Mouse (Mus musculus): ENCODE measurements around the gene Suclg2. TPM values are rescaled to one million over a fixed set of nuclear protein-coding genes. Genes with fewer than 3 reads are reported as not detected.

The Suclg2 gene
- polyA plus RNA-seq, 1 experiment from 2014 or later: 47.7 TPM

DNA sequence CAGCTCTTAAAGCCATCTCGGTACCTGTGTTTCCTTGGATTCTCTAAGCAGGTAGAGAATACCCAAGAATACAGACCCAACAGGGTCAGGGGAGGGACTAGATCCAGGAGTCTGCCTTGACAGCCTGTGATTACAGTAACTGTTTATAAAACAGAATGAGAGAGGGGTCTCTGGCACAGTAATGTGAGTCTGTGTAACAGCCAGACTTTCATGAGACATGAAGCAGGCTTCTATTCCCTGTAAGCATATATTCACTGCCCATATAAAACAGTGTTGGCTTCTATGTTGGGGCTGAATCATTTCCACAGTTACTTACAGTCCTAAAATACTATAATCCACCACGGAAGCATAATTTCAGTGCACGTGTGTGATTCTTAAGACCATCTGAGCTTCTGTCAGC lies 19.3 kb downstream of the Suclg2 start:
- Histone ChIP-seq H3K4me1 (0 out of 2 replicates have a peak, but pooled peaks cover 13% of the 10 kb centered on the region), H3K9ac (no peak overlapping the region), H3K9me3 (replicated peaks) (no peaks in the 10 kb centered on the region), H3K27ac (replicated peaks) (no peak overlapping the region), H3K36me3 (no peaks in the 10 kb centered on the region), H3K27me3 (no peaks in the 10 kb centered on the region), H3K4me3 (replicated peaks) (no peak overlapping the region), H3K4me2 (replicated peaks) (no peak overlapping the region)
- ATAC-seq (ENCODE audit: insufficient number of reproducible peaks, low FRiP score, low TSS enrichment, low read depth): no peak
- WGBS: 48% methylated on average over 3 of the region's 3 CpGs

DNA sequence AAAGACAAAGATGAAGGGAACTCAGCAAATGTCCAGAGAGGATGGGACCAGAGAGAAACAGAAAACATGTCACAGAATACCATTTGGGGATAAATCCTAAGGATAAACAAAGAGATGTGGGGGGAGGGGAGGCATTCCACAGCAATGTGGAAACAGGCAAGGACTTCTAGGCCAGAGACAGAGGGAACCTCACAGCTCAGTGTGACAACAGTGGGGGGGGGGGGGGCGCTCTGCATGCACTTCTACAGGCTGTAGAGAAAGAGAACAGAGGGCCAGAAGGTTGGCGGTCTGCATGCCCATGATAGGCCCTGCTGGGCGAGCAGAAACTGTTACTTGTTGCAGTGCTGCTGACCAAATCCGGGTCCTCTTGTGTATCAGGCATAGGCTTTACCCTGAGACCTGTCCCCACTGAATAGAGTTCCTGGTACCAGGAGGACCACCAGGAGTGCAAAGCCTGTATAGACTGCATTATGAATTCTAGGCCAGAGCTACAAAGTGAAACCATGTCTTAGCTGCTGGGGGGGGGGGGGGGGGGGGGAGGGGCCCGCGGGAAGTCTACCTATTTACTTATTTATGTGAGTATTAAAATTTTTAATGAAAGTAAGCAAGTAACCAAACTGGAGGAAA lies 20.0 kb downstream of the Suclg2 start:
- Histone ChIP-seq H3K27me3 (no peaks in the 10 kb centered on the region), H3K4me2 (replicated peaks) (no peak overlapping the region), H3K4me3 (replicated peaks) (no peak overlapping the region), H3K9me3 (replicated peaks) (no peaks in the 10 kb centered on the region), H3K9ac (no peak overlapping the region), H3K4me1 (0 out of 2 replicates have a peak, but pooled peaks cover 13% of the 10 kb centered on the region), H3K36me3 (no peaks in the 10 kb centered on the region), H3K27ac (replicated peaks) (no peak overlapping the region)
- ATAC-seq (ENCODE audit: insufficient number of reproducible peaks, low FRiP score, low TSS enrichment, low read depth): no peak
- 29% methylated on average over 6 of the region's 6 CpGs for WGBS

DNA sequence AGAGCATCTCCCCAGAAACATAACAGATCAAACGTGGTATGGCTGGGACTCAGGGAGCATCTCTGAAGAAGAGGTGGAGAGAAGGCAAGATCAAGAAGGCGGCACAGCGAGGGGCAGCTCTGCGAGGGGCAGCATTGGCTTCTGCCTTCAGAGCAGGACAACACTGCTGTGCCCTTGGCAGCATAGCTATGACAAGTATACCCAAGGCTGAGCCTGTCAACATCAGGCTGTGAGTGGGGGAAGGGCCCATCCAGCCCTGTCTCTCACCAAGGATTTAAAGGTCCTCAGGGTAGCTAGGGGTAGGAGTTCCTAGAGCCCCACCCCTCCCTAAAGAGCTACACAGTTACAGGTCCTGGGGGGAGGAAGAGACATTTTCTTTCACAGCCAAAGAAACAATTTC lies 23.7 kb downstream of the Suclg2 start:
- WGBS: 72% methylated on average over 4 of the region's 4 CpGs
- H3K4me2 ChIP-seq (replicated peaks): no peak overlapping the region

DNA sequence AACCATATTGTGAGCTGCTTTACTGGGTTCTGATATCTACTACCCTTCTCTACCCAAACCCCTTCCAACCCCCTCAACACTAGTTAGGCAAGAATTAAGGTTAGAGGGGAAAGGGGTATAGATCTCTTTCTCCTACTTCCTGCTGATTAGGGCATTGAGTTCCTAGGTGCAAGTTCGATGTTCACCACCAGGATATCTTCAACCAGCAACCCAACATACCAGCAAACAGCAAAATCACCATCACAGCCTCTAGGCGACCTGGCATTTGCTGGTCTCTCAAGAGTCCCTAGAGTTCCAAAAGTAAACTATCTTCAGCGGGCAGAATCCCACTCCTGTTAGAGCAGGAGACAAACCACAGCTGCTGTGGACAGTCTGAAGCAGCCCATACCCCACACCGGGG lies 33.4 kb downstream of the Suclg2 start:
- no peaks in the 10 kb centered on the region for H3K36me3 ChIP-seq
- no peaks in the 10 kb centered on the region for H3K9me3 ChIP-seq (replicated peaks)
- H3K4me1 ChIP-seq: 0 out of 2 replicates have a peak, but pooled peaks cover 4% of the 10 kb centered on the region
- no peak overlapping the region for H3K9ac ChIP-seq
- no peaks in the 10 kb centered on the region for H3K27me3 ChIP-seq
- ATAC-seq (ENCODE audit: insufficient number of reproducible peaks, low FRiP score, low TSS enrichment, low read depth): no peak
- no peak overlapping the region for H3K27ac ChIP-seq (replicated peaks)
- H3K4me2 ChIP-seq (replicated peaks): no peak overlapping the region
- no peak overlapping the region for H3K4me3 ChIP-seq (replicated peaks)
- 82% methylated on average over 4 of the region's 4 CpGs for WGBS

More for the DNA sequence above, 23.7 kb downstream of the Suclg2 start:
- Histone ChIP-seq H3K9ac (no peak overlapping the region), H3K27me3 (no peaks in the 10 kb centered on the region), H3K4me3 (replicated peaks) (no peak overlapping the region), H3K27ac (replicated peaks) (no peak overlapping the region), H3K9me3 (replicated peaks) (no peaks in the 10 kb centered on the region), H3K4me1 (0 out of 2 replicates have a peak, but pooled peaks cover 6% of the 10 kb centered on the region), H3K36me3 (no peaks in the 10 kb centered on the region)
- ATAC-seq (ENCODE audit: insufficient number of reproducible peaks, low FRiP score, low TSS enrichment, low read depth): no peak

DNA sequence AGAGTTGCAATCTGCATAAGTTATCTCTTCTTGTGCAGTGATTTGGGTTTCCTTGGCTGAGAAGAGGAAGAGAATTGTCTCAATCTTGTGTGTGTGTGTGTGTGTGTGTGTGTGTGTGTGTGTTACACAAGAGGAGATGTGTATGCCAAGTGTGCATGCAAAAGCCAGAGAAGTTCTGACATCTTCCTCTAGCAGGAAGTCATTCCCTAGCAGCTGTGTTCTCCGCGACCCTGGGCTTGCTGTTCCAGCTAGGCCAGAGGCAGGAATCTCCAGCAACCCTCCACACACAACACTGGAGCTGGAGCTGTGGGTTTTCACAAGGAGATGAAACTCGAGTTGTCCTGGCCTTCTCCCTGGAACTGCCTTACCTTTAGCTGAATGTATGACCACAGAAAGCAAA lies 38.9 kb downstream of the Suclg2 start:
- WGBS: 46% methylated on average over 3 of the region's 3 CpGs
- Histone ChIP-seq H3K9me3 (replicated peaks) (no peaks in the 10 kb centered on the region), H3K4me3 (replicated peaks) (no peak overlapping the region), H3K9ac (no peak overlapping the region), H3K27me3 (no peaks in the 10 kb centered on the region), H3K27ac (replicated peaks) (no peak overlapping the region), H3K36me3 (no peaks in the 10 kb centered on the region), H3K4me1 (peaks cover 12% of the 10 kb centered on the region; the same call in 1 of the 2 replicates), H3K4me2 (replicated peaks) (no peak overlapping the region)
- ATAC-seq (ENCODE audit: insufficient number of reproducible peaks, low FRiP score, low TSS enrichment, low read depth): no peak

DNA sequence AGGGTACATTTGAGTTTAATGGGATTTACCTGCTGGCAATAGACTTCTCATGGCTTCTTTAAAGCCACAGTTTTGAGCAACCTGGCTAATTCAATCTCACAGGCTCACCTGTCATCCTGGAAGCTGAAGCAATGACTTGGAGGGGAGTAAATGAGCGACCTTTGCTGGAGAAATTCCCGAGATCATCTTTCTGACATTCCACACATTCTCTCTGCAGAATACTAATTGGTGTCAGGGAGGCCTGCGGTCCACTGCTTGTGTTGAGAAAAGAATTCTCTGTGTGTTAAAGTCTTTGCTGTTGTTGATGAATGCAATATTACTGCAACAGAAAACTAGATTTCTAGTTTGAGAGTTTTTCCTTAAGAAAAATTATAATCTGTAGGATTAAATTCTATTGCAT lies 39.3 kb downstream of the Suclg2 start:
- no peaks in the 10 kb centered on the region for H3K9me3 ChIP-seq (replicated peaks)
- H3K4me2 ChIP-seq (replicated peaks): no peak overlapping the region
- no peak overlapping the region for H3K27ac ChIP-seq (replicated peaks)
- WGBS: 33% methylated on average over 3 of the region's 3 CpGs
- H3K36me3 ChIP-seq: no peaks in the 10 kb centered on the region
- H3K9ac ChIP-seq: no peak overlapping the region
- no peak overlapping the region for H3K4me3 ChIP-seq (replicated peaks)
- H3K27me3 ChIP-seq: no peaks in the 10 kb centered on the region
- no peak for ATAC-seq (ENCODE audit: insufficient number of reproducible peaks, low FRiP score, low TSS enrichment, low read depth)
- H3K4me1 ChIP-seq: peaks cover 17% of the 10 kb centered on the region; the same call in 1 of the 2 replicates

DNA sequence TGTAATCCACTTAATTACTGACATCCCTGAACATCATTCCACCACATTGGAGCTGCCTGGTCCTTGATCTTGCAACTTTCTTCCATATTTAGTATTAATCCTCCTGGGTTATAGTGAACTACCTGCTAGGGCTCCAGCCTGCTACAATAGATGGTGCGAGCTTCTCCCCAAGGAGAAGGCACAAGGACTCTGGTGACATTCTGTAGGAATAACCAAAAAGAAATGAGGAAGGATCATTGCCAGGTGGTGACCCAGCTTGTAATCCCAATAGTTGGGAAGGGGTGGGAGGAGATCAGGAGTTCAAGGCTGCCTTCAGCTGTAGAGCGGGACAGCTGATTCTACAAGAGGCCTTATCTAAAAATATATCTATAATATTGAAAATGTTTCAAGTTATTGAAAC lies 41.6 kb downstream of the Suclg2 start:
- no peak for ATAC-seq (ENCODE audit: insufficient number of reproducible peaks, low FRiP score, low TSS enrichment, low read depth)
- H3K9ac ChIP-seq: no peak overlapping the region
- 90% methylated on average over 2 of the region's 2 CpGs for WGBS

DNA sequence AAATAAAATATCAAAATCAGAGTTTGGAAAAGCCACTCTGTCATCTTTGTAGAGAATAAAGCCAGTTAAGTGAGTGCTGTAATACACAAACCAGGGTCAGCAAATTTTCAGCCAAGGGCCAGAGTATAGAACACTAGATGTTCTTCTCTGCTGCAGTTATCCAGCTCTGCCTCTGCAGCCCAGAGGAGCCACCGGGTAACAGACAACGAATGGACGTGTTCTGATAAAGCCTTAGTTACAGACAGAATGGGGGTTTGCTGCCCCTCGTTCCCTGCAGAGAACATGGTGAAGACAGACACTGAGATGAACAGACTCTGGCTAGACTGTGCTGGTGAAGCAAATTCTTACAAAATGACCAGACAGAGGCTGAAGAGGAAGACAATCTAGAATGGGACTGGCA lies 42.2 kb downstream of the Suclg2 start:
- no peak overlapping the region for H3K4me3 ChIP-seq (replicated peaks)
- no peaks in the 10 kb centered on the region for H3K27me3 ChIP-seq
- no peak overlapping the region for H3K9ac ChIP-seq
- ATAC-seq (ENCODE audit: insufficient number of reproducible peaks, low FRiP score, low TSS enrichment, low read depth): no peak
- 60% methylated on average over 4 of the region's 4 CpGs for WGBS
- peaks cover 14% of the 10 kb centered on the region; the same call in 1 of the 2 replicates for H3K4me1 ChIP-seq
- H3K9me3 ChIP-seq (replicated peaks): no peaks in the 10 kb centered on the region
- H3K27ac ChIP-seq (replicated peaks): no peak overlapping the region
- H3K36me3 ChIP-seq: 0 out of 2 replicates have a peak, but pooled peaks cover 6% of the 10 kb centered on the region
- no peak overlapping the region for H3K4me2 ChIP-seq (replicated peaks)

More for the DNA sequence above, 41.6 kb downstream of the Suclg2 start:
- Histone ChIP-seq H3K27ac (replicated peaks) (no peak overlapping the region), H3K4me2 (replicated peaks) (no peak overlapping the region), H3K4me1 (peaks cover 14% of the 10 kb centered on the region; the same call in 1 of the 2 replicates), H3K4me3 (replicated peaks) (no peak overlapping the region), H3K9me3 (replicated peaks) (no peaks in the 10 kb centered on the region), H3K27me3 (no peaks in the 10 kb centered on the region), H3K36me3 (0 out of 2 replicates have a peak, but pooled peaks cover 4% of the 10 kb centered on the region)

DNA sequence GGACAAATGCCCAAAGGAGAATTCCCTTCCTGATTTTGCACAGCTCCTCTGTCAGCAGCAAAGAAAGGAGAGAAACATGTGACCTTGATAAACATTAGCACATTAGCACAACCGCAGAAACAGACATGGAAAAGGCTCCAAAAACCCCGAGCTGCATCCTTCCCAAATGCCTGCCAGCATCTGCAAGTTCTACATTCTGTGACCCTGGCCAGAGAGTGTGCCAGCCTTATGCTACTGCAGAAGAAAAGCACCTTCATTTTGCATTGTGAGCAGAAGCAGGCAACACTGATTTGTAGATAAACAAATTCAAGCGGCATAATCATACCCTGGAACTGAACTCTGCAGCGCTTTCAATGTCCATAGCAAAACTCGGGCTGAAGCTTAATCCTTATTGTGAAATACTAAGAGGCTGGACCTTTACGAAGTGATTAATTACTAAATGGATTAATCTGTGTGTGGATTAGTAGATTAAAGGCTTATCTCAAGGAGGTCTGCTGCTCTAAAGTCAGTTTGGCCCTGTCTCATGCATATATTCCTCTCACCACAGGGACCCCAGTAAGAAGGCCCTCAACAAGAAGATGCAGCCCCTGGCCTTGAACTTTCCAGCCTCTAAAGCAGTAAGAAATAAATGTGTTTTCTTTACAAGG lies 43.4 kb downstream of the Suclg2 start:
- 0 out of 2 replicates have a peak, but pooled peaks cover 6% of the 10 kb centered on the region for H3K36me3 ChIP-seq
- H3K4me2 ChIP-seq (replicated peaks): no peak overlapping the region
- H3K9ac ChIP-seq: no peak overlapping the region
- no peak overlapping the region for H3K27ac ChIP-seq (replicated peaks)
- H3K27me3 ChIP-seq: no peaks in the 10 kb centered on the region
- WGBS: 27% methylated on average over 6 of the region's 6 CpGs
- peaks cover 14% of the 10 kb centered on the region; the same call in 1 of the 2 replicates for H3K4me1 ChIP-seq
- H3K9me3 ChIP-seq (replicated peaks): no peaks in the 10 kb centered on the region
- no peak overlapping the region for H3K4me3 ChIP-seq (replicated peaks)
- no peak for ATAC-seq (ENCODE audit: insufficient number of reproducible peaks, low FRiP score, low TSS enrichment, low read depth)

DNA sequence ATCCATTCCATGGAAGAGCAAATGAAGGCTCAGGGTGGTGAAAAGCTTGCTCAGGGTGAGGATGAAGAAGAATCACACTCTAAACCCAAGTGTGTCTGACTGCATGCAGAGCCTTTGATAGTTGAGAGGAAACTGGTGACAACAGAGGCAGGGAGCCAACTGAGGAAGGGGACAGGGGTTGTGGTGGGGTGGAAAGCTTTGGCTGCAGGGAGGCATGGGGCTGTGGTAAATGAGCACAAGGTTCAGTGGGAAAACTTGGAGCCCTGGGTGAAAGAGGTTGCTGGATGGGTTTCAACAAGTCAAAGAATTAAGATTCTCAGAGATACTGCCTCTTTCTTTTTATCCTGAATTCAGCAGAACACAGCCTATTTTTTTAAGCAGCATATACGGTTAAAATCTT lies 43.9 kb downstream of the Suclg2 start:
- ATAC-seq (ENCODE audit: insufficient number of reproducible peaks, low FRiP score, low TSS enrichment, low read depth): 0 out of 2 replicates have a peak, but pooled peaks have one; percentile 15
- no peaks in the 10 kb centered on the region for H3K9me3 ChIP-seq (replicated peaks)
- H3K27me3 ChIP-seq: no peaks in the 10 kb centered on the region
- no peak overlapping the region for H3K9ac ChIP-seq
- WGBS: 5% methylated on average over 1 of the region's 1 CpGs
- H3K27ac ChIP-seq (replicated peaks): no peak overlapping the region
- H3K4me3 ChIP-seq (replicated peaks): no peak overlapping the region
- no peak overlapping the region for H3K4me2 ChIP-seq (replicated peaks)
- 0 out of 2 replicates have a peak, but pooled peaks cover 6% of the 10 kb centered on the region for H3K36me3 ChIP-seq
- peaks cover 14% of the 10 kb centered on the region; the same call in 1 of the 2 replicates for H3K4me1 ChIP-seq

DNA sequence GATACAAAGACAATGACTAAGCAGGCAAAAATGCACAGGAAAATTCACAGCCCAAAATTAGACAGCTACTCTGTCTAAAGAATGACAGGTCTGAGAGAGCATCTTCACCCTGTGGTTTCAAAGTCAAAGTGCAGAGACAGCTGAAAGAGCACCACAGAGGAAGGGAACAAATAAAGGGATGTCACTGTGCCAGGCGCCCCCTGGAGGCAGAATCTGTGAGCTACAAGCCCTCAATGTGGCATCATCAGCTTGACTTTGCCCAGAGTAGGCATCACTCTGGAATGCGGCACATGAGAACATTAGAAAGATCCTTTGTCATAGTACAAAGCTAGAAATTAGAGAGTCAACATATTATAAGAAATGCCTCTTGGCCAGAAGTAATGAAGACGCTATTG lies 49.3 kb downstream of the Suclg2 start:
- no peak for ATAC-seq (ENCODE audit: insufficient number of reproducible peaks, low FRiP score, low TSS enrichment, low read depth)
- Histone ChIP-seq H3K4me2 (replicated peaks) (no peak overlapping the region), H3K9me3 (replicated peaks) (no peaks in the 10 kb centered on the region), H3K36me3 (0 out of 2 replicates have a peak, but pooled peaks cover 6% of the 10 kb centered on the region), H3K9ac (no peak overlapping the region), H3K27ac (replicated peaks) (no peak overlapping the region), H3K4me1 (peaks cover 1% of the 10 kb centered on the region; the same call in 1 of the 2 replicates), H3K27me3 (no peaks in the 10 kb centered on the region), H3K4me3 (replicated peaks) (no peak overlapping the region)
- 53% methylated on average over 3 of the region's 3 CpGs for WGBS

Measured in embryonic facial prominence, embryonic 15.5 days (tissue).